Mouse (Mus musculus): ENCODE measurements around the gene Rhot2. TPM values are rescaled to one million over a fixed set of nuclear protein-coding genes. Genes with fewer than 3 reads are reported as not detected.

Gene Rhot2
- polyA plus RNA-seq, 1 experiment from 2014 or later, result 9.1 TPM

DNA sequence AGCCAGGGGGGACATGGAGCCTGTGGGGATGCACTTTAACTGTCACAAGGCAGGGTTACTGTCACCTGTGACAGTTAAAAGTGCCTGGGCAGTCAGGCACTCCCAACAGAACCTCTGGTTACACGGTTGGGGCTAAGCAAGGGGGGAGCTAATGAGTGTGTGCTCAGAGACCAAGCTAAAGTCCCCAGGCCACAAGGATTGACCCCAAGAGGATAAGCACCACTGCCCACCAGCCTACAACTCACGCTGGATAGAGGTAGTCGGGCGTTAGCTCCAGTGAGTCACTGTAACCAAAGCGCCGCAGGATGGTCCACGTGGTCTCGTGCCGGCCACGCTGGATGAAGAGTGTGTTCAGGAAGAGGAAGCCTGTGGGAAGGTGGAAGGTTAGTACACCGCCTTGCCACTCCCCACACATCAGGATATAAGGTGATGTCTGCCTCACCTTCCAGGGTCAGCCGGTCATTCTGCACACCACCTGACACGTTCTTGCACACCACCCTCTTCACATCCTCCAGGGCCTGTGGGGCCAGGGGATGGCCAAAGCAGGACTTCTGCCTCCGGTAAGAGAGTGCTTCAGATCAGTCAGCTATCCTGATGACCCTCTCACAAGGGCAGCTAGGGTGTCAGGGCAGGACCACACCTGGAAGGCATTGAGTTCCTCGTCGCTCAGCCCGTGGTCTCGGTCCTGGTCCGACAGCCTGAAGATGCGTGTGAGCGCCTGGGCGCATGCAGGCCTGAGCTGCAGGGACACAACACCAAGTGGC lies 3.4 kb downstream of the Rhot2 start, which contains the start of gene Gm20683:
Gene Gm20683 (minus strand): TSS at position 647 of the 764 bp plus-strand sequence.
- no peak for DNase-seq (ENCODE audit: low spot score)
- Histone ChIP-seq H3K27ac (ENCODE audit: low read depth, low read length) (no peak within 1 kb of the TSS), H3K9me3 (ENCODE audit: control insufficient read depth, low read length) (no peaks in the 10 kb centered on the region), H3K27me3 (ENCODE audit: control insufficient read depth, insufficient read depth, low read length) (no peaks in the 10 kb centered on the region), H3K4me2 (ENCODE audit: low read depth, low read length, severe bottlenecking) (no peak within 1 kb of the TSS), H3K36me3 (ENCODE audit: control insufficient read depth, insufficient read depth, low read length) (peaks cover 19% of the 10 kb centered on the region), H3K9ac (ENCODE audit: low read length) (no peak within 1 kb of the TSS), H3K4me3 (ENCODE audit: low read depth, low read length) (no peak within 1 kb of the TSS), H3K4me1 (replicated peaks; ENCODE audit: control insufficient read depth, insufficient read depth, low read length) (peaks cover 17% of the 10 kb centered on the region)
- ATAC-seq (replicated peaks; ENCODE audit: low FRiP score), result no peak
- 93% methylated on average over 22 of the region's 22 CpGs for WGBS

DNA sequence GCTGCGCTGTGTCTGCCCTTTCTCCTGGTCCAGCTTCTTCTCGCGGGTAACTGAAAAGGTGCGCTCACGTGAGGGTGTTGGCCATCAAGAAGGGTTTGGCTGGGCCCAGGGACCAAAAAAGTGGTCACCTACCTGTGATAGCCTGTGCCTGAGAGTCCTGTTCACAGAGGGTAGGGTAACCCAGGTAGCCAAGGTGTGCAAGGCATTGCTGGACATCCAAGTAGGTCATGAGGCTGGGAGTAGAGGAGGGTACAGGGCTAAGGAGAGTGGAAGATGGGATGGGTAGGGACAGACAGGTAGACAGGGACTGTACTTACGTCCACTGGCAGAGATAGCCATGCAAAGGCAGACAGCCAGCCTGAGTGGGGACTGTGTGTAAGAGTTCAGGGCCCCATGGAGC lies 4.1 kb downstream of the Rhot2 start:
- Histone ChIP-seq H3K36me3 (ENCODE audit: control insufficient read depth, insufficient read depth, low read length) (peaks cover 19% of the 10 kb centered on the region), H3K27ac (ENCODE audit: low read depth, low read length) (no peak overlapping the region), H3K4me1 (replicated peaks; ENCODE audit: control insufficient read depth, insufficient read depth, low read length) (peaks cover 18% of the 10 kb centered on the region), H3K4me3 (ENCODE audit: low read depth, low read length) (no peak overlapping the region), H3K27me3 (ENCODE audit: control insufficient read depth, insufficient read depth, low read length) (no peaks in the 10 kb centered on the region), H3K9me3 (ENCODE audit: control insufficient read depth, low read length) (no peaks in the 10 kb centered on the region), H3K4me2 (ENCODE audit: low read depth, low read length, severe bottlenecking) (no peak overlapping the region), H3K9ac (ENCODE audit: low read length) (no peak overlapping the region)
- ATAC-seq (replicated peaks; ENCODE audit: low FRiP score) (no peak), DNase-seq (ENCODE audit: low spot score) (no peak)
- 92% methylated on average over 6 of the region's 6 CpGs for WGBS

GRCm38 (mm10) chr17:25839455-25840235 lies 5.0 kb downstream of the Rhot2 start:
- H3K27ac ChIP-seq (ENCODE audit: low read depth, low read length), result no peak overlapping the region
- H3K4me3 ChIP-seq (ENCODE audit: low read depth, low read length), result no peak overlapping the region
- WGBS, result 88% methylated on average over 14 of the region's 14 CpGs
- DNase-seq (ENCODE audit: low spot score), result no peak
- no peak overlapping the region for H3K4me2 ChIP-seq (ENCODE audit: low read depth, low read length, severe bottlenecking)
- peaks cover 23% of the 10 kb centered on the region for H3K4me1 ChIP-seq (replicated peaks; ENCODE audit: control insufficient read depth, insufficient read depth, low read length)
- peaks cover 19% of the 10 kb centered on the region for H3K36me3 ChIP-seq (ENCODE audit: control insufficient read depth, insufficient read depth, low read length)
- H3K9ac ChIP-seq (ENCODE audit: low read length), result no peak overlapping the region
- H3K9me3 ChIP-seq (ENCODE audit: control insufficient read depth, low read length), result no peaks in the 10 kb centered on the region
- ATAC-seq (replicated peaks; ENCODE audit: low FRiP score), result no peak
- H3K27me3 ChIP-seq (ENCODE audit: control insufficient read depth, insufficient read depth, low read length), result no peaks in the 10 kb centered on the region

- Histone ChIP-seq H3K4me2 (ENCODE audit: low read depth, low read length, severe bottlenecking) (no peak overlapping the region), H3K9me3 (ENCODE audit: control insufficient read depth, low read length) (no peaks in the 10 kb centered on the region), H3K4me1 (replicated peaks; ENCODE audit: control insufficient read depth, insufficient read depth, low read length) (peaks cover 31% of the 10 kb centered on the region), H3K27me3 (ENCODE audit: control insufficient read depth, insufficient read depth, low read length) (no peaks in the 10 kb centered on the region), H3K4me3 (ENCODE audit: low read depth, low read length) (no peak overlapping the region), H3K36me3 (ENCODE audit: control insufficient read depth, insufficient read depth, low read length) (peaks cover 19% of the 10 kb centered on the region), H3K27ac (ENCODE audit: low read depth, low read length) (no peak overlapping the region), H3K9ac (ENCODE audit: low read length) (no peak overlapping the region)
- WGBS, result 95% methylated on average over 4 of the region's 4 CpGs
- DNase-seq (ENCODE audit: low spot score) (no peak), ATAC-seq (replicated peaks; ENCODE audit: low FRiP score) (no peak)
Measured at GRCm38 (mm10) chr17:25838904-25839303, 5.7 kb downstream of the Rhot2 start.

DNA sequence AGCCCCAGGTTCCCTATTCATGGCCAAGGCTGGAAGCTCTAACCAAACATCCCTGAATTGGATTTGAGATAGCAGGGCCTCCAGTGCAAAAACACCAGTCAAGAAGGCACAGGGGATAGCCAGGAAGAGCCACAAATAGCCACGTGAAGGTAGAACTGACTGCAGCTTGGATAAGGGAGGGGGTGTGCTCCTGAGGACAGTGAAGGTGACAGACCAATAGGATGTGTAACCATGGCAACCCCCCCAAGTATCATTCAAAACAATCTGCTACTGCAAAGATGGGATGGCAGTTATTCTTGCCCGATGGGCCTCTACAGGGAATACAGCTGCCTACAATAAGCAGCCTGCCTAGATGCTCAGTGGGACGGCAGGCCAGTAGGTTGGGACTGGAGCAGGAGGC lies 7.1 kb downstream of the Rhot2 start:
- DNase-seq (ENCODE audit: low spot score), result no peak
- Histone ChIP-seq H3K4me2 (ENCODE audit: low read depth, low read length, severe bottlenecking) (peak overlapping the region; percentile 79; the same call in 1 of the 2 replicates), H3K36me3 (ENCODE audit: control insufficient read depth, insufficient read depth, low read length) (peaks cover 19% of the 10 kb centered on the region), H3K9ac (ENCODE audit: low read length) (peak overlapping the region; percentile 58), H3K4me1 (replicated peaks; ENCODE audit: control insufficient read depth, insufficient read depth, low read length) (peaks cover 28% of the 10 kb centered on the region), H3K27me3 (ENCODE audit: control insufficient read depth, insufficient read depth, low read length) (no peaks in the 10 kb centered on the region), H3K9me3 (ENCODE audit: control insufficient read depth, low read length) (no peaks in the 10 kb centered on the region), H3K27ac (ENCODE audit: low read depth, low read length) (peak overlapping the region; percentile 50; the same call in 1 of the 2 replicates), H3K4me3 (ENCODE audit: low read depth, low read length) (no peak overlapping the region)
- ATAC-seq (replicated peaks; ENCODE audit: low FRiP score), result no peak
- WGBS, result 57% methylated on average over 3 of the region's 3 CpGs

GRCm38 (mm10) chr17:25837076-25837410 lies 7.6 kb downstream of the Rhot2 start, which contains the start of gene Rhbdl1:
Rhbdl1 (minus strand) TSS chr17:25837295.
- peak within 1 kb of the TSS; percentile 50 for H3K27ac ChIP-seq (ENCODE audit: low read depth, low read length)
- peaks cover 15% of the 10 kb centered on the region for H3K36me3 ChIP-seq (ENCODE audit: control insufficient read depth, insufficient read depth, low read length)
- ATAC-seq (replicated peaks; ENCODE audit: low FRiP score) (peak; percentile 16; the same call in 1 of the 2 replicates), DNase-seq (ENCODE audit: low spot score) (peak; percentile 81)
- H3K4me1 ChIP-seq (replicated peaks; ENCODE audit: control insufficient read depth, insufficient read depth, low read length), result peaks cover 28% of the 10 kb centered on the region
- WGBS, result 2% methylated on average over 29 of the region's 29 CpGs
- H3K9ac ChIP-seq (ENCODE audit: low read length), result peak within 1 kb of the TSS; percentile 58
- H3K27me3 ChIP-seq (ENCODE audit: control insufficient read depth, insufficient read depth, low read length), result no peaks in the 10 kb centered on the region
- H3K4me3 ChIP-seq (ENCODE audit: low read depth, low read length), result peak within 1 kb of the TSS; percentile 30
- H3K4me2 ChIP-seq (ENCODE audit: low read depth, low read length, severe bottlenecking), result peak within 1 kb of the TSS; percentile 79
- H3K9me3 ChIP-seq (ENCODE audit: control insufficient read depth, low read length), result no peaks in the 10 kb centered on the region

DNA sequence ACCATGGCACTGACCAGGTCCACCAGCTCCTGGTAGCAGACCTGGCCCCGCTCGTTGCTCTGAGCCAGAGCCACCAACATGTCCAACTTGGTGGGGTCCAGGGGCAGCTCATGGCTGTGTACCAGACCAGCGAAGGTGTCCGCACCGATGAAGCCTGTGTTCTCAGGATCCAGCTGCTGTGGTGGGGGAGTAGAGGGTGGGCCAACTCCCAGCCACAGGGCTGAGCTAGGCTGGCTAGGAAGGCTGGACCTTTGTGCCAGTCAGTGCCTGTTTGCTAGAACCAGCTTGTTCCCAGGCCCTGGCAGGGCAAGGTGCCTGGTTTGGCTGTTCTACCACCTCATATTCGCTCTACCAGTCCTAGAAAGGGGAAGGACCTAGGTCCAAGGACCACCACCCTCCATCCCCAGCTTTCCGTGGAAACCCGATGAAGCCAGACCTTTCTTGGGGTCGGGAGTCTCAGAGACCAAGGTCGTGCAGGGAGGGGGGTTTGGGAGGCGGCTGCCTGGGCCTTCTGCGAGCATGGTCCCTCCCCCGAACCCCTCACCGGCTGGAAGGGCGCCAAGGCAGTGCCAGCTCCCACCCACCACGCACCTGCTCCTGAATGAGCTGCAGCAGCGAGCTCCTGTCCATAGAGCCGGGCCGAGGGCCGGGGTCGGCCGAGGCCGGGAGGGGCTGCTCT lies 8.1 kb downstream of the Rhot2 start:
- ATAC-seq (replicated peaks; ENCODE audit: low FRiP score) (no peak), DNase-seq (ENCODE audit: low spot score) (peak; percentile 63)
- Histone ChIP-seq H3K27me3 (ENCODE audit: control insufficient read depth, insufficient read depth, low read length) (no peaks in the 10 kb centered on the region), H3K4me3 (ENCODE audit: low read depth, low read length) (peak overlapping the region; percentile 30), H3K36me3 (ENCODE audit: control insufficient read depth, insufficient read depth, low read length) (peaks cover 11% of the 10 kb centered on the region), H3K9ac (ENCODE audit: low read length) (peak overlapping the region; percentile 58), H3K9me3 (ENCODE audit: control insufficient read depth, low read length) (no peaks in the 10 kb centered on the region), H3K27ac (ENCODE audit: low read depth, low read length) (peak overlapping the region; percentile 50), H3K4me1 (replicated peaks; ENCODE audit: control insufficient read depth, insufficient read depth, low read length) (peaks cover 33% of the 10 kb centered on the region), H3K4me2 (ENCODE audit: low read depth, low read length, severe bottlenecking) (peak overlapping the region; percentile 79)
- 23% methylated on average over 23 of the region's 23 CpGs for WGBS

DNA sequence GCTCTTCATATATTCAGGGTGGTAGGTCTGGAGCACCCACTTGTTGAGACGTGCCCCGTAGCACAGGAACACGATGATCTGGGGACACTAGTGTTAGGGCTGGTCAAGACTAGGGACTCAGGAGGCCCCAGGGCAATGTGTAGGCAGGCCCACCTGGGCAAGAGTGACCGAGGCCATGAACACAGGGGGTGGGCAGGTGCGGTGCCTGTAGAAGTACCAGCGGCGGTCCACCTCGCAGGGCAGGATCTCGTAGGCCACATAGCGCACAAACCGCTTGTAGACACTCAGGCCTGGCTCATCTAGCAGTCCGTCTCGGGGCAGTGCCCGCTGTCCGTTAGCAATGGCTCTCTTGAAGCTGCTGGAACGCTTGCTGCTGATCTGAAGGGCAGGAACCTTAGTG lies 8.8 kb downstream of the Rhot2 start:
- H3K27ac ChIP-seq (ENCODE audit: low read depth, low read length), result no peak overlapping the region
- no peaks in the 10 kb centered on the region for H3K9me3 ChIP-seq (ENCODE audit: control insufficient read depth, low read length)
- peaks cover 9% of the 10 kb centered on the region; the same call in 1 of the 2 replicates for H3K36me3 ChIP-seq (ENCODE audit: control insufficient read depth, insufficient read depth, low read length)
- no peak overlapping the region for H3K4me2 ChIP-seq (ENCODE audit: low read depth, low read length, severe bottlenecking)
- no peaks in the 10 kb centered on the region for H3K27me3 ChIP-seq (ENCODE audit: control insufficient read depth, insufficient read depth, low read length)
- H3K4me3 ChIP-seq (ENCODE audit: low read depth, low read length), result no peak overlapping the region
- WGBS, result 92% methylated on average over 16 of the region's 16 CpGs
- no peak overlapping the region for H3K9ac ChIP-seq (ENCODE audit: low read length)
- DNase-seq (ENCODE audit: low spot score) (peak; percentile 59), ATAC-seq (replicated peaks; ENCODE audit: low FRiP score) (no peak)
- H3K4me1 ChIP-seq (replicated peaks; ENCODE audit: control insufficient read depth, insufficient read depth, low read length), result peaks cover 36% of the 10 kb centered on the region
